Mouse (Mus musculus): Measurements from ENCODE around the gene Slc17a9. TPM values are rescaled to one million over a fixed set of nuclear protein-coding genes. Genes with fewer than 3 reads are reported as not detected.

The Slc17a9 gene
- total and polyA plus RNA-seq, 3 experiments = 6.7 to 16.1 TPM; not detected in 1

- TF ChIP-seq KAT2A (conservative IDR thresholded peaks at IDR 0.05; ENCODE audit: low read depth, low read length) (no peak), MEF2A (IDR thresholded peaks at IDR 0.05; ENCODE audit: extremely low read depth, insufficient replicate concordance, low read depth, low read length, poor library complexity, severe bottlenecking) (no peak)
These were observed 20.0 kb upstream of the Slc17a9 start (continued) for GRCm38 (mm10) chr2:180705066-180705465.

GRCm38 (mm10) chr2:180705975-180706374 lies 19.1 kb upstream of the Slc17a9 start:
- Histone ChIP-seq H3K4me1 (ENCODE audit: control insufficient read depth in 1 of 2, insufficient read depth in 2 of 2, low read length in 2 of 2) (peaks cover 22 to 44% of the 10 kb centered on the region in 2 experiments), H3K27ac (ENCODE audit: control insufficient read depth, low read depth, low read length) (0 out of 2 replicates have a peak overlapping the region, but pooled peaks have one; percentile 9), H3K4me3 (ENCODE audit: control insufficient read depth in 1 of 2, insufficient read depth in 1 of 2, low read depth in 2 of 2, low read length in 2 of 2) (no peak overlapping the region), H3K27me3 (ENCODE audit: control insufficient read depth in 1 of 2, insufficient read depth in 2 of 2, low read length in 2 of 2) (no peaks in the 10 kb centered on the region), H3K36me3 (ENCODE audit: control insufficient read depth in 1 of 2, insufficient read depth in 2 of 2, low read length in 2 of 2) (peaks cover 0 to 44% of the 10 kb centered on the region in 2 experiments; a peak in 2 of 4 replicates), H3K79me2 (ENCODE audit: control insufficient read depth, insufficient read depth, low read length, poor library complexity) (peaks cover 82% of the 10 kb centered on the region), H3K9me3 (replicated peaks; ENCODE audit: insufficient read depth, low read length) (no peaks in the 10 kb centered on the region), H3K9ac (ENCODE audit: control insufficient read depth, low read depth, low read length, poor library complexity, severe bottlenecking) (no peak overlapping the region)
- DNase-seq (ENCODE audit: low read depth, low spot score) = peak; percentile 66
- TF ChIP-seq MYB (IDR thresholded peaks at IDR 0.05; ENCODE audit: low read depth, low read length) (no peak), SIN3A (IDR thresholded peaks at IDR 0.05; ENCODE audit: low read length) (no peak), CTCF (IDR thresholded peaks at IDR 0.05 in 2 of 3, conservative IDR thresholded peaks at IDR 0.05 in 1 of 3; ENCODE audit: control insufficient read depth in 1 of 3, insufficient read depth in 1 of 3, low read depth in 2 of 3, low read length in 3 of 3, poor library complexity in 1 of 3, severe bottlenecking in 1 of 3) (peak; percentile 15 to 53 (median 38); a peak in 5 of 6 replicates), TCF12 (IDR thresholded peaks at IDR 0.05; ENCODE audit: low read depth, low read length) (no peak), EP300 (IDR thresholded peaks at IDR 0.05; ENCODE audit: low read depth in 1 of 2, low read length in 2 of 2) (no peak), ZKSCAN1 (IDR thresholded peaks at IDR 0.05; ENCODE audit: low read depth, low read length) (no peak), TAL1 (IDR thresholded peaks at IDR 0.05; ENCODE audit: low read length) (no peak), SMC3 (IDR thresholded peaks at IDR 0.05; ENCODE audit: low read depth, low read length) (peak; percentile 36; the same call in 1 of the 2 replicates), ZMIZ1 (IDR thresholded peaks at IDR 0.05; ENCODE audit: low read depth, low read length) (no peak), KAT2A (conservative IDR thresholded peaks at IDR 0.05; ENCODE audit: low read depth, low read length) (no peak)

DNA sequence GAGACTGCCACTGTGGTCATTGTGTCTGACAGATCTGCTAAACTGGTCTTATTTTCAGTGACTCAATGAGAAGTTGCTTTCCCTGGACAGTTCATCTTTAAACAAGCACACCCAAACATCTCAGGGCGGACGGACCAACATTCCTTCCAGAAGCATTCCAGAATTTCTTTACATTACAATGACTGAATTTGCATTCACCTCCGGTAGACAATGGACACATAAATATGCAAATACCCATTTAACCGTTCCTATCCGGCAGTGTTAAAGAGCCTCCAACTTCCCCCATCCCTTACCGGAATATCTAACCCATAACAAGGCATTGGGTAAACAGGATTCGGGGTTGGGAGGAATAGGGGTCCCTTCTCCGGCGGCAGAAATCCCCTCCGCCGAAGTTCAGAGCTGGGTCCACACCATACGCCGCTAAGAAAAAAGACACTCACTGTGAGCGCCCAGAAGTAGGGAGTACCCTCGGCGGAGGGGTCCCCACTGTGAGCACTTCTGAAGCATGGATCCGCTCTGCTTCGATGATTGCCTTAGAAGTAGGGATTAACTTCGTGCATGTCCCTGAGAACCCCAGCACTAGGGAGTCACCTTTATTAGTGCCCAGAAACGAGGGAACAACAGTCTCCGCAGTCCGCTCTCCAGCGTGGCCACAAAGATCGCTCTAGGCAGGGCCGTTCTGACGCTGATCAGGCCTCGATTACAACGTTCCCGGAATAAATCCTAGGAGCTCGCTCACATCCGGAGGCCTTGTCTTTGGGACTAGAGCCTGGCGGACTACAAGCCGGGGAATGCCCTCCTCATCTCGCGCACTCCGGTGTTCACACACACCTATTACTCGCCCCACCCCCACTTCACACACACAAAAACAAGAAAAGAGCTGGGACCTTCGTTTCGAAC lies 15.8 kb upstream of the Slc17a9 start:
- H3K79me2 ChIP-seq (ENCODE audit: control insufficient read depth, insufficient read depth, low read length, poor library complexity) = peaks cover 68% of the 10 kb centered on the region
- H3K27me3 ChIP-seq (ENCODE audit: control insufficient read depth in 1 of 2, insufficient read depth in 2 of 2, low read length in 2 of 2) = no peaks in the 10 kb centered on the region
- H3K36me3 ChIP-seq (ENCODE audit: control insufficient read depth in 1 of 2, insufficient read depth in 2 of 2, low read length in 2 of 2) = peaks cover 6 to 49% of the 10 kb centered on the region in 2 experiments
- H3K27ac ChIP-seq (ENCODE audit: control insufficient read depth, low read depth, low read length) = peak overlapping the region; percentile 84
- no peaks in the 10 kb centered on the region for H3K9me3 ChIP-seq (replicated peaks; ENCODE audit: insufficient read depth, low read length)
- H3K4me3 ChIP-seq (ENCODE audit: control insufficient read depth in 1 of 2, insufficient read depth in 1 of 2, low read depth in 2 of 2, low read length in 2 of 2) = peak overlapping the region; percentile 72 to 94
- H3K9ac ChIP-seq (ENCODE audit: control insufficient read depth, low read depth, low read length, poor library complexity, severe bottlenecking) = peak overlapping the region; percentile 81
- peaks cover 14 to 39% of the 10 kb centered on the region in 2 experiments for H3K4me1 ChIP-seq (ENCODE audit: control insufficient read depth in 1 of 2, insufficient read depth in 2 of 2, low read length in 2 of 2)
- no peak for TF ChIP-seq USF1 (IDR thresholded peaks at IDR 0.05; ENCODE audit: low read depth, low read length)
- 0 out of 2 replicates have a peak, but pooled peaks have one; percentile 31 for TF ChIP-seq ZMIZ1 (IDR thresholded peaks at IDR 0.05; ENCODE audit: low read depth, low read length)
- 0 out of 2 replicates have a peak, but pooled peaks have one; percentile 32 for TF ChIP-seq MAX (IDR thresholded peaks at IDR 0.05; ENCODE audit: low read length)
- 0 out of 2 replicates have a peak, but pooled peaks have one; percentile 47 for TF ChIP-seq MYC (IDR thresholded peaks at IDR 0.05; ENCODE audit: low read depth, low read length)
- peak; percentile 43 for DNase-seq (ENCODE audit: low read depth, low spot score)

Measured in MEL (cell line).